Mouse (Mus musculus) cerebellum, adult 2 months (tissue): ENCODE measurements around the gene Hoxd9.

ENCODE experiments used
- CTCF ChIP-seq: fragments of 200-500 bp; IDR thresholded peaks from 2 replicates; pipeline ENCODE4 v1.5.1; 2011; ENCODE audit warnings: low read depth, mild to moderate bottlenecking, control low read depth, low read length, moderate library complexity, borderline replicate concordance; ENCODE audit not compliant: insufficient read depth
- POLR2A ChIP-seq: fragments of 200-500 bp; IDR thresholded peaks from 2 replicates; pipeline ENCODE4 v1.6.1; 2011; ENCODE audit warnings: low read length, control low read depth, borderline replicate concordance; ENCODE audit not compliant: insufficient read depth

DNA sequence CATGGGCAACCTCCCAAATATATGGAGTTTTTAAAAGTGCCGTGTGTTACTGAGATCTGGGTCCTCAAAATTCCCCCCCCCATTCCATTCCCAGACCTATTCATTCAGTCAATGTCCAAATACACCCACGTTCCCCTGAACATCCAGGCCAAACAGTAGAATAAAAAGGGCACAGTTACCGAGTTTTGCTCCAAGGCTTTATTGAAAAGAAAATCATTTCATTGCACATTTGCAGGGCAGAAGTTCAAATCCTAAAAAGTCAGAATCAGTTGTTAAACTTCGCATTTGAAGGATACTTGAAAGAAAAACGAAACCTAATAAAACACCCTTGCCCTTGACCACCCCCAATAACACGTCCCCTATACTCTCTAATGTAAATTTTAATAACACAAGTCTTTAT lies 5.3 kb downstream of the Hoxd9 start:
- TF ChIP-seq CTCF, result no peak
- no peak for TF ChIP-seq POLR2A
